Mouse (Mus musculus): ENCODE measurements around the gene Slc29a1.

DNA sequence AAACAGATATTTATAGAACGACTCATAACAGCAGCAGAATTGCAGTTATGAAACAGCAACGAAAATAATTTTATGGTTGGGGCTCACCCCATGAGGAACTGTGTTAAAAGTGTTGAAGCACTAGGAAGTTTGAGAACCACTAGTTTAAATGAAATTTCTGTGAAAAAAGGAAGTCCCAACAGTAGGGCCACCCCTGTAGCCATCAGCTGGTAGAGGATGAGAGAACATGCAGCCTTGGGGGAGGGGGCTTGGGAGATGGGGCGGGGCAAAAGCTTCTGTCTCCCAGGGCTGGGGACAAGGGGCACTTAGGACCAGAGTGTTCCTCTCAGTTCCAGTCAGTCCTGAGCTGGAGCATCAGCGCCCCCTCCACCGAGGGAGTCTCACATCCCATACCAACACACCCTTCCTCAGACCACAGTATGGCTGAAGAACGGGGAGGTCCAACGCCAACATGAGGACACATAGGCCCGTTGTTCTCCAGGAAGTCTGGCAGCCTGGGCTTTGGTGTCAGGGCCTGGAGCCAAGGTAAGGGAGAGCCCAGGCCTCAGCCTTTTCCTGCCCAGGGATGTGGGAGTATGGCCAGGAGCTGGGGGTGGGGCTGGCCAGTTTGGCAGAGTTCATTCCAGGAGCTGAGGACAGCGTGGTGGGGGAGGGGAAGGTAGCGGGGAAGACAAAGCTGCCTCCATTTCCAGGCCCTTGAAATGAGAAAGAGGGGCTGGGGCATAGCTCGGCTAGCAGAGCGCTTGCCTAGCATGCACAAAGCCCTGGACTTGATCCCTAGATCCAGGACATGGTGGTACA is 15.1 kb downstream of the Slc29a1 start:
- TF ChIP-seq TBP (conservative IDR thresholded peaks at IDR 0.05; ENCODE audit: low read depth, low read length): no peak
- TF ChIP-seq POLR2A (IDR thresholded peaks at IDR 0.05; ENCODE audit: low read depth, low read length): no peak
- no peak for TF ChIP-seq MXI1 (IDR thresholded peaks at IDR 0.05; ENCODE audit: low read depth, low read length)
- TF ChIP-seq JUND (conservative IDR thresholded peaks at IDR 0.05; ENCODE audit: low read depth, low read length): no peak
- TF ChIP-seq CTCF (conservative IDR thresholded peaks at IDR 0.05 in 1 of 2, IDR thresholded peaks at IDR 0.05 in 1 of 2; ENCODE audit: low read depth in 2 of 2, low read length in 2 of 2): no peak
- no peak for TF ChIP-seq MAZ (IDR thresholded peaks at IDR 0.05; ENCODE audit: low read depth, low read length)
- TF ChIP-seq POLR2AphosphoS2 (IDR thresholded peaks at IDR 0.05; ENCODE audit: low read depth, low read length): no peak
- no peak for TF ChIP-seq ELF1 (IDR thresholded peaks at IDR 0.05; ENCODE audit: low read depth, low read length)
- no peak for TF ChIP-seq ETS1 (conservative IDR thresholded peaks at IDR 0.05; ENCODE audit: low read depth, low read length)
- no peak for TF ChIP-seq USF1 (IDR thresholded peaks at IDR 0.05; ENCODE audit: low read depth, low read length)
- no peak for TF ChIP-seq BHLHE40 (IDR thresholded peaks at IDR 0.05; ENCODE audit: low read depth, low read length)
- no peak for TF ChIP-seq NRF1 (IDR thresholded peaks at IDR 0.05; ENCODE audit: low read depth, low read length)

Data from CH12.LX (cell line).